Mouse (Mus musculus): Measurements from ENCODE around the gene Snx4. TPM values are rescaled to one million over a fixed set of nuclear protein-coding genes. Genes with fewer than 3 reads are reported as not detected.

Snx4 gene
- total and polyA plus RNA-seq, 2 experiments from 2014 or later, result 68.5 to 73.0 TPM

DNA sequence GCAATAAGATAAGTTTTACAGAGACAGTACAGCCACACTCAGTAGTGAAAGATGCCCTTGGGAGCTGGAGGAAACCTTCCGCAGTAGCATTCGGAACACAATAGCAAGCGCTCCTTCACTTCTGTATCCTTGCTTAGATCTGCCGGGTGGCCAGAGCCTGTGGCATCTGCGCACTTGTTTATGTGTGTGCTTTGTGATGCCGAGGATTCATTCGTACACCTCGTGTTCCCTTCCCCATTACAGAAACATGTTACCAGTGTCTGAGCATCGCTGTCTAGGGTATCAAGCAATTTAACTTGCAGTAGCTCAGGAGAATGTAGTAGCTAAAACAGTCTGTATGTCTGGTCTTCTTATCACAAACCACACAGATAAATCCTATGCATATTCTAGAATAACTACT lies 44.1 kb downstream of the Snx4 start:
- Histone ChIP-seq H3K27ac (ENCODE audit: low read depth) (no peak overlapping the region), H3K36me3 (replicated peaks; ENCODE audit: control insufficient read depth, insufficient read depth, low read length) (peaks cover 90% of the 10 kb centered on the region), H3K4me2 (ENCODE audit: low read depth, low read length) (no peak overlapping the region), H3K27me3 (ENCODE audit: control insufficient read depth, insufficient read depth, low read length) (no peaks in the 10 kb centered on the region), H3K4me3 (ENCODE audit: low read depth, low read length) (no peak overlapping the region), H3K9ac (replicated peaks; ENCODE audit: low read depth, low read length) (no peak overlapping the region), H3K9me3 (replicated peaks; ENCODE audit: control insufficient read depth, low read length) (no peaks in the 10 kb centered on the region), H3K4me1 (ENCODE audit: control insufficient read depth, insufficient read depth) (no peaks in the 10 kb centered on the region)
- DNase-seq (ENCODE audit: low spot score), result no peak
- no peak for TF ChIP-seq EP300 (IDR thresholded peaks at IDR 0.05; ENCODE audit: low read depth)
- no peak for TF ChIP-seq CTCF (IDR thresholded peaks at IDR 0.05; ENCODE audit: low read depth)
- 94% methylated on average over 9 of the region's 9 CpGs for WGBS
- no peak for ATAC-seq (ENCODE audit: insufficient read depth, low read depth)

DNA sequence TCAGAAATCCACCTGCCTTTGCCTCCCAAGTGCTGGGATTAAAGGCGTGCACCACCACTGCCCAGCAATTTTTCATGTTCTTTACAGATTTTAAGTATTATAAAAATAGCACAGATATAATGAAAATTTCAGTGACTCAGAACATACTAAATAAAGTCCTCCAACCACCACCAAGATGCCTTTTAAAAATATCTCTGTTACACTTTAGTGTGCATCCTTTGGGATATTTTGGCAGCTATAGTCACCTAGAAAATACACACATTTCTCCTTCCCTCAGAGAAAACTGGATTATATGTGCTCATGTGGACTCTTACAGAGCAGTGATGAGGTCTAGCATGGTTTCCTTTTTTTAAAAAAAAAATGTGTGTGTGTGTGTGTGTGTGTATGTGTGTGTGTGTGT lies 46.3 kb downstream of the Snx4 start:
- H3K4me1 ChIP-seq (ENCODE audit: control insufficient read depth, insufficient read depth), result no peaks in the 10 kb centered on the region
- no peaks in the 10 kb centered on the region for H3K9me3 ChIP-seq (replicated peaks; ENCODE audit: control insufficient read depth, low read length)
- H3K4me3 ChIP-seq (ENCODE audit: low read depth, low read length), result no peak overlapping the region
- ATAC-seq (ENCODE audit: insufficient read depth, low read depth), result no peak
- no peaks in the 10 kb centered on the region for H3K27me3 ChIP-seq (ENCODE audit: control insufficient read depth, insufficient read depth, low read length)
- H3K9ac ChIP-seq (replicated peaks; ENCODE audit: low read depth, low read length), result no peak overlapping the region
- no peak overlapping the region for H3K4me2 ChIP-seq (ENCODE audit: low read depth, low read length)
- H3K27ac ChIP-seq (ENCODE audit: low read depth), result no peak overlapping the region
- H3K36me3 ChIP-seq (replicated peaks; ENCODE audit: control insufficient read depth, insufficient read depth, low read length), result peaks cover 73% of the 10 kb centered on the region
- no peak for TF ChIP-seq CTCF (IDR thresholded peaks at IDR 0.05; ENCODE audit: low read depth)
- no peak for TF ChIP-seq EP300 (IDR thresholded peaks at IDR 0.05; ENCODE audit: low read depth)
- no peak for DNase-seq (ENCODE audit: low spot score)
- 100% methylated on average over 1 of the region's 1 CpGs for WGBS

DNA sequence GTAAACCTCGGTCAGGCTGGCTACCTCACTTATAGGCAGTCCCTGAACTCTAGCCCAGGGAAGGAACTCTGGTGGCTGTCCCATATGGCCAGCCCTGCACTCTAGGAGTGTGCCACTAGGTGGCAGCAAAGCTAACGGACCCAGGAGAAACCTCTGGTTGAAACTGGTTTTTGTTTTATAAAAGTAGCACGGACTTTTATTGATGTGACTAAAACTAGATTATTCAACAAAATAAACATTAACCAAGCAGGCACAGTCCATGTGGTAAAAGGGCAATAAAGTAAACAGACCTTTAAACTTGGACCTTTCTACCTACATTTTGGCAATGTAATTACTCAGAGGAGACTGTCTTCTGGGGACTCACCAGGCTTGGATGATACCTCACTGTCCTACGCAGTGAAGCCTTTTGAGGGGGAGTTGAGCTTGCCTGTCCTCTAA lies 55.4 kb downstream of the Snx4 start:
- DNase-seq (ENCODE audit: low spot score), result peak; percentile 72
- Histone ChIP-seq H3K27ac (ENCODE audit: low read depth) (no peak overlapping the region), H3K36me3 (replicated peaks; ENCODE audit: control insufficient read depth, insufficient read depth, low read length) (peaks cover 14% of the 10 kb centered on the region), H3K4me3 (ENCODE audit: low read depth, low read length) (no peak overlapping the region), H3K27me3 (ENCODE audit: control insufficient read depth, insufficient read depth, low read length) (no peaks in the 10 kb centered on the region), H3K4me1 (ENCODE audit: control insufficient read depth, insufficient read depth) (no peaks in the 10 kb centered on the region), H3K9ac (replicated peaks; ENCODE audit: low read depth, low read length) (no peak overlapping the region), H3K9me3 (replicated peaks; ENCODE audit: control insufficient read depth, low read length) (no peaks in the 10 kb centered on the region), H3K4me2 (ENCODE audit: low read depth, low read length) (peak overlapping the region; percentile 26; the same call in 1 of the 2 replicates)
- 7% methylated on average over 4 of the region's 4 CpGs for WGBS
- peak; percentile 93 for TF ChIP-seq CTCF (IDR thresholded peaks at IDR 0.05; ENCODE audit: low read depth)
- no peak for TF ChIP-seq EP300 (IDR thresholded peaks at IDR 0.05; ENCODE audit: low read depth)
- peak; percentile 67; the same call in 1 of the 2 replicates for ATAC-seq (ENCODE audit: insufficient read depth, low read depth)

DNA sequence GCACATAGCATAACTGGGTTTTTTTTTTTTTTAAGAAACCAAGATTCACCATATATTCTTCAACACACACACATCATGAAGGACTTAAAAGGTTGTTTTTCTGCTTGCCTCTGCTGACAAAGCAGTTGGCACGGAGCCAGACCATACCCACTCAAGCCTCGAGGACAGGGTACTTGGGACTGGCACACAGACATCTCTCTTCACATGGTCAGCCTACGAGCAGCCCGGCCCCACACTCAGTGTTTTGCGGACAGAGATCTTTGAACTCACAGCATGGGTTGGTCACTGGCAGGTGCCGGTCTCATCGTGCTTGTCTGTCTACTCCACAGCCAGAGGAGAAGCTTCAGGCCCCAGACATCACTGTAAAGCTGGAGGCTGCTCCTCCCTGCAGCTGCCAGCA lies 56.5 kb downstream of the Snx4 start:
- TF ChIP-seq CTCF (IDR thresholded peaks at IDR 0.05; ENCODE audit: low read depth) (no peak), EP300 (IDR thresholded peaks at IDR 0.05; ENCODE audit: low read depth) (no peak)
- WGBS, result 58% methylated on average over 7 of the region's 7 CpGs
- Histone ChIP-seq H3K4me3 (ENCODE audit: low read depth, low read length) (no peak overlapping the region), H3K36me3 (replicated peaks; ENCODE audit: control insufficient read depth, insufficient read depth, low read length) (peaks cover 14% of the 10 kb centered on the region), H3K27me3 (ENCODE audit: control insufficient read depth, insufficient read depth, low read length) (no peaks in the 10 kb centered on the region), H3K4me2 (ENCODE audit: low read depth, low read length) (no peak overlapping the region), H3K27ac (ENCODE audit: low read depth) (no peak overlapping the region), H3K9ac (replicated peaks; ENCODE audit: low read depth, low read length) (no peak overlapping the region), H3K4me1 (ENCODE audit: control insufficient read depth, insufficient read depth) (no peaks in the 10 kb centered on the region), H3K9me3 (replicated peaks; ENCODE audit: control insufficient read depth, low read length) (no peaks in the 10 kb centered on the region)
- DNase-seq (ENCODE audit: low spot score), result no peak
- ATAC-seq (ENCODE audit: insufficient read depth, low read depth), result no peak

DNA sequence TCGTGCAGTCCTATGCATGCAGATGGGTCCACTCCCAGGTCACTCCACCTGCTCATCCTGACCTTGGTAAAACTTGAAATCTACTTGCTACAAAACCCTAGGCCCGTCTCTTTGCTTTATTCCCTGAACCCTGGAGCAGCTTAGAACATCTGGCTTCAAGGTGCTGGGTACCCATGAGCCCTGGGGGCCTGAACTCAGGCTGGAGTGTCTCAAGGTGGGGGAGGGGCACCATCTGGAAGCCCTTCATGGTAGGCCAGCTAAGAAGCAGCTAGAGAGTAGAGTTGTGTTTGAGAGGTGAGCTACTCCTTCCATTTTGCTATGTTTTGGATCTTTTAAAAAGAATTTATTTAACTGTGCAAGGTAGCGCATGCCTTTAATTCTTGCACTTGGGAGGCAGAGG lies 57.8 kb downstream of the Snx4 start:
- H3K27me3 ChIP-seq (ENCODE audit: control insufficient read depth, insufficient read depth, low read length), result no peaks in the 10 kb centered on the region
- no peak overlapping the region for H3K4me3 ChIP-seq (ENCODE audit: low read depth, low read length)
- H3K9me3 ChIP-seq (replicated peaks; ENCODE audit: control insufficient read depth, low read length), result no peaks in the 10 kb centered on the region
- DNase-seq (ENCODE audit: low spot score), result no peak
- no peak overlapping the region for H3K4me2 ChIP-seq (ENCODE audit: low read depth, low read length)
- H3K9ac ChIP-seq (replicated peaks; ENCODE audit: low read depth, low read length), result no peak overlapping the region
- H3K4me1 ChIP-seq (ENCODE audit: control insufficient read depth, insufficient read depth), result no peaks in the 10 kb centered on the region
- WGBS, result 83% methylated on average over 3 of the region's 3 CpGs
- ATAC-seq (ENCODE audit: insufficient read depth, low read depth), result no peak
- no peak for TF ChIP-seq EP300 (IDR thresholded peaks at IDR 0.05; ENCODE audit: low read depth)
- no peak for TF ChIP-seq CTCF (IDR thresholded peaks at IDR 0.05; ENCODE audit: low read depth)
- peaks cover 14% of the 10 kb centered on the region for H3K36me3 ChIP-seq (replicated peaks; ENCODE audit: control insufficient read depth, insufficient read depth, low read length)
- H3K27ac ChIP-seq (ENCODE audit: low read depth), result no peak overlapping the region

DNA sequence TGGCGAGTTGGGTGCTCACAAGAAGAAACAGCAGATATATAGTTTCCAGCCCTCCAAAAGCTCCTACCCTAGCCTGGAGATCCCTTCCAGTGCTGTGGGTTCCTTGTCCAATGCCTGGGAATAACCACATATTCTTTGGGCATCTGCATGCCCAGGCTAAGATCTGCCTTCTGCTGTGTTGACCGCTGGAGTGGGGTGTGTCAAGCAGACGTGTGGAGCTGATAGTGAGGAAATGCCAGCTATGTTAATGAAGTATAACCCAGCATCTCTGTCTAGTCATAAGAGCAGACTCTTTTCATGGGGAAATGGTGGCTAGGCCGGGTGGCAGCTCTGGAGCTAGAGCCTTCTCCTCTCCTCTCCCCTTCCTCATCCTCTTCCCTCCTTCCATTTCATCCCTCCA lies 64.4 kb downstream of the Snx4 start:
- ATAC-seq (ENCODE audit: insufficient read depth, low read depth), result no peak
- Histone ChIP-seq H3K4me1 (ENCODE audit: control insufficient read depth, insufficient read depth) (no peaks in the 10 kb centered on the region), H3K27me3 (ENCODE audit: control insufficient read depth, insufficient read depth, low read length) (no peaks in the 10 kb centered on the region), H3K9me3 (replicated peaks; ENCODE audit: control insufficient read depth, low read length) (no peaks in the 10 kb centered on the region), H3K4me3 (ENCODE audit: low read depth, low read length) (no peak overlapping the region), H3K36me3 (replicated peaks; ENCODE audit: control insufficient read depth, insufficient read depth, low read length) (no peaks in the 10 kb centered on the region), H3K27ac (ENCODE audit: low read depth) (no peak overlapping the region), H3K9ac (replicated peaks; ENCODE audit: low read depth, low read length) (no peak overlapping the region), H3K4me2 (ENCODE audit: low read depth, low read length) (no peak overlapping the region)
- no peak for DNase-seq (ENCODE audit: low spot score)
- TF ChIP-seq CTCF (IDR thresholded peaks at IDR 0.05; ENCODE audit: low read depth) (no peak), EP300 (IDR thresholded peaks at IDR 0.05; ENCODE audit: low read depth) (no peak)
- 76% methylated on average over 4 of the region's 4 CpGs for WGBS
